Mouse (Mus musculus) liver, embryonic 14.5 days (tissue): ENCODE results near the gene Prdm9. TPM values are rescaled to one million over a fixed set of nuclear protein-coding genes. Genes with fewer than 3 reads are reported as not detected.

Source experiments
- ATAC-seq: fragments of 200-750 bp; cut with Nextera tagmentation; 2 replicates; pipeline ENCODE4 v1.8.0; 2017; ENCODE audit warnings: moderate number of reproducible peaks, mild to moderate bottlenecking, moderate library complexity; ENCODE audit not compliant: insufficient read depth
- DNase-seq, 3 experiments: peaks; one replicate each; pipeline ENCODE4 v3.0.0-alpha.2; 2012 to 2013; ENCODE audit warnings: low read depth in 3 of 3, low spot score in 3 of 3
- H3K27ac ChIP-seq: fragments of 300-500 bp; sonication (generic); 2 replicates; pipeline ENCODE4 v1.5.1; 2014; ENCODE audit warnings: moderate library complexity, mild to moderate bottlenecking, control low read depth, inconsistent platforms
- H3K27me3 ChIP-seq: fragments of 300-500 bp; sonication (generic); 2 replicates; pipeline ENCODE4 v1.6.1; 2014; ENCODE audit warnings: mild to moderate bottlenecking, low read length, moderate library complexity; ENCODE audit not compliant: control insufficient read depth, insufficient read depth
- H3K36me3 ChIP-seq: fragments of 300-500 bp; sonication (generic); replicated peaks from 2 replicates; pipeline ENCODE4 v1.6.1; 2014; ENCODE audit warnings: low read depth; ENCODE audit not compliant: control insufficient read depth, insufficient read depth
- H3K4me1 ChIP-seq, 2 experiments: fragments of 200-500 bp in 1 of 2; fragments of 300-500 bp in 1 of 2; sonication (generic) in 1 of 2; replicated peaks; 2 replicates each; pipeline ENCODE4 v1.6.1; 2012 to 2014; ENCODE audit warnings: antibody characterized with exemption in 1 of 2, inconsistent platforms in 1 of 2, low read length in 1 of 2; ENCODE audit not compliant: control insufficient read depth in 2 of 2, insufficient read depth in 2 of 2
- H3K4me2 ChIP-seq: fragments of 300-500 bp; sonication (generic); 2 replicates; pipeline ENCODE4 v1.6.1; 2014; ENCODE audit warnings: low read depth, mild to moderate bottlenecking, control low read depth, moderate library complexity
- H3K4me3 ChIP-seq, 2 experiments: fragments of 200-500 bp in 1 of 2; fragments of 300-500 bp in 1 of 2; sonication (generic) in 1 of 2; 2 replicates each; pipeline ENCODE4 v1.5.1; 2012 to 2014; ENCODE audit warnings: low read depth in 2 of 2, low read length in 2 of 2, mild to moderate bottlenecking in 2 of 2, control low read depth in 1 of 2, inconsistent platforms in 1 of 2, moderate library complexity in 1 of 2; ENCODE audit not compliant: insufficient read depth in 1 of 2
- H3K9ac ChIP-seq: fragments of 300-500 bp; sonication (generic); replicated peaks from 2 replicates; pipeline ENCODE4 v1.6.1; 2014; ENCODE audit warnings: mild to moderate bottlenecking, control low read depth, moderate library complexity
- H3K9me3 ChIP-seq: fragments of 300-500 bp; sonication (generic); 2 replicates; pipeline ENCODE4 v1.6.1; 2016; ENCODE audit warnings: low read length, mixed read lengths; ENCODE audit not compliant: control insufficient read depth
- CTCF ChIP-seq: IDR thresholded peaks from 2 replicates; pipeline ENCODE4 v1.5.1; 2016; ENCODE audit warnings: antibody characterized with exemption, low read depth, control low read depth
- EP300 ChIP-seq: IDR thresholded peaks from 2 replicates; pipeline ENCODE4 v1.6.1; 2016; ENCODE audit warnings: antibody characterized with exemption, low read depth
- WGBS: fragments of 180-500 bp; shearing (Covaris S2); extraction: QIAGEN DNeasy Blood & Tissue Kit; methylation state at CpG from one replicate; pipeline ENCODE4 v1.1.7; 2014; ENCODE audit not compliant: insufficient replicate concordance; 5-methylcytosine and 5-hydroxymethylcytosine counted together
- polyA plus RNA-seq, 2 experiments: library from polyadenylated mRNA; depleted of rRNA in 1 of 2; stranded (reverse) in 1 of 2; unstranded in 1 of 2; fragments of >200 nt; fragmentation: Nextera tagmentation in 1 of 2; extraction: Ambion mirVana in 1 of 2; gene quantifications; 2 replicates each; pipeline versions ENCODE4 v1.2.1 to v1.2.3; 2012 to 2014

Prdm9 gene
- polyA plus RNA-seq, 2 experiments = 0.11 to 0.64 TPM

DNA sequence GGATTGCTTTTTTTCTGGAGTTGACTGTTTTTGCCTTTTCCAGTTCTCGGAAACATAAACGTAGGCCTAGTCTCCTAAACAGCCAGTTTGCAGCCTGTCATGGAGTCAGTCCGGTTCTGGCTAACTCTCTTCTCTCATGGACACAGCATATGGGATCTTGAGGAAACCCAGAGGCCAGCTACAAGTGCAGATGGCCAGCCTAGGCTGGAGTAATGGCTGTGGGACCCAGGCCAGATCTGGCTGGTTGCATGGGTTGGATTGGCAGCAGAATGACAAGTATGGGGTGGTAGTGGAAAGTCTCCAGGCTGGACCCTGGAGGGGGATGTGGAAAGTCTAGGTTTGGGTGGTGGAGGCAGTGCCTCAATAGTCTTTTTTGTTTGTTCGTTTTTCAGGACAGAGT is 23.8 kb downstream of the Prdm9 start:
- 57% methylated on average over 4 of the region's 4 CpGs for WGBS
- DNase-seq (no peak), ATAC-seq (no peak)
- H3K36me3 ChIP-seq = no peaks in the 10 kb centered on the region
- no peaks in the 10 kb centered on the region for H3K4me1 ChIP-seq
- H3K27me3 ChIP-seq = peaks cover 16% of the 10 kb centered on the region
- H3K27ac ChIP-seq = no peak overlapping the region
- H3K4me2 ChIP-seq = no peak overlapping the region
- TF ChIP-seq CTCF = no peak
- TF ChIP-seq EP300 = no peak
- no peak overlapping the region for H3K9ac ChIP-seq
- no peak overlapping the region for H3K4me3 ChIP-seq
- H3K9me3 ChIP-seq = no peaks in the 10 kb centered on the region

DNA sequence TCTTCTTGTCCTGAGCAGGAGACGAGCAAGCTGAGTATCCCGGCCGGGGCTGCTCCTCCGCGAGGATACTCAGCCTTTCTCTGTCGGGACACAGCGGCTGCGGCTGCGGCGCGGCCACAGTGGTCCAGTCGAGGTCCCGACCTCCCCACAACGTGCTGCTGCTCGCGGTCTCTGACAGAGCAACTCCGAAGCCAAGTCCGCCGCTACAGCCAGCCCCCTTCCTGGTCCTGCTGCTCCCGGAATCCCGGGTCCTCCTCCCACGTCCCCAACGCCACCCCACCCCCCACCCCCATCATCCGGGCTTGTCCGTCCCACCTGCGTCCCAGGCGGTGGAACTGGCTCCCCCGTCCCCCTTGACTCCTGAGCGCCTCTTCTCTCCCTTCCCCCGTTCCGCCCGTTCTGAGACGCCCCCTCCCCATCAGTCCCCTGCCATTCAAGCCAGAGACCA is 27.7 kb downstream of the Prdm9 start:
- Histone ChIP-seq H3K4me3 (peak overlapping the region; percentile 9 to 30; a peak in 2 of 4 replicates), H3K4me1 (no peaks in the 10 kb centered on the region), H3K27ac (no peak overlapping the region), H3K27me3 (peaks cover 18% of the 10 kb centered on the region), H3K36me3 (no peaks in the 10 kb centered on the region), H3K9ac (no peak overlapping the region), H3K4me2 (peak overlapping the region; percentile 52), H3K9me3 (no peaks in the 10 kb centered on the region)
- ATAC-seq = no peak
- no peak for DNase-seq
- no peak for TF ChIP-seq CTCF
- WGBS = 2% methylated on average over 33 of the region's 33 CpGs

DNA sequence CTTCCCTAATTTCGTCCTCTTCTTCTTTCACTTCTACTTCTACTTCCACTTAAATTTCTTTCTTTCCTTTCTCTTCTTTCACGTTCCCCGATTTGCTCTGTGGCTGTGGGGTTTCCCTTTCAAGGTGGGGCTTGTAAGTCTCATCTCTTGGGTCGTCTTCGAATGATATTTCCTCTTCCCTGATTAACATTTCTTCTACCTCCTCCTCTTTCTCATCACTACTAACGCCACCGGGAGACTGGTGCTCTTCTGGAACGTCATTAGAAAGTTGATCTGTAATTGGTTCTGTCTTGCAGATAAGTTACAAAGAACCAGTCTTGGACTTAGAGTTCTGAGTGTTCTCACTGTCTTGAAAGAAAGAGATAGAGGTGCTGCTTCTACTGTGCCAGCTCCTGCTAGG is 28.2 kb downstream of the Prdm9 start:
- WGBS = 11% methylated on average over 8 of the region's 8 CpGs
- Histone ChIP-seq H3K9ac (no peak overlapping the region), H3K9me3 (no peaks in the 10 kb centered on the region), H3K27ac (no peak overlapping the region), H3K4me1 (no peaks in the 10 kb centered on the region), H3K36me3 (no peaks in the 10 kb centered on the region), H3K4me2 (peak overlapping the region; percentile 52), H3K27me3 (peaks cover 18% of the 10 kb centered on the region), H3K4me3 (no peak overlapping the region)
- ATAC-seq (no peak), DNase-seq (no peak)
- TF ChIP-seq CTCF (no peak), EP300 (no peak)

DNA sequence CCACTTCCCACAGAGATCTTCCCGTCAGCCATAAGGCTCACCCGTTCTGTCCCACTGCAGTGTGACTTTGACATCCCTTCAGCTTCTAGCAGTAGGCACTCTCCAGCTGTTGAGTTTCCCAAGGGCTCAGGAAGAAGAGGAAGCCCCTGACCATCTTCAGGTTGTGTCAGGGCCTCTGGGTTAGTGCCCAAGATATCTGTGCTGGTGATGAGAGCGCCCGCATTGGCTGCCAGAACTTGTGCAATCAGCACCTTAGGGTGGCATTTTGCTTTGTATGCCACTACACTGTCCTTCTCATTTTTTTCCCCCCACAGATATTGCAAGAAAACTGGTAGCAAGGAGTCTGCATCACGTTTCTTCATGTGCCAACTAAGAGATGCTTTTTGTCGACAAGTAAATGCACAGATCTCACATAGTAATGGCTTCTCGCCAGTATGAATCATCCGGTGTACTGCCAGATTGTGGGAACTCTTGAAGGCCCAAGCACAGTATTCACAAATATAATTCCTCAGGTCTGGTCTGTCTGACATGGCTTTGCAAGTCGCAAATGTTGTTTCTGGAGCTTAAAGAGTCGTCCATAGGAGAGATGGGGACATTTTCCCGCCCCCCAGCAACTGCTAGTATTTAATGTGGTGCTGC is 28.9 kb downstream of the Prdm9 start:
- TF ChIP-seq EP300 (no peak), CTCF (no peak)
- ATAC-seq (no peak), DNase-seq (no peak)
- Histone ChIP-seq H3K36me3 (no peaks in the 10 kb centered on the region), H3K4me2 (no peak overlapping the region), H3K27ac (no peak overlapping the region), H3K27me3 (peaks cover 18% of the 10 kb centered on the region), H3K4me3 (no peak overlapping the region), H3K4me1 (no peaks in the 10 kb centered on the region), H3K9ac (no peak overlapping the region), H3K9me3 (no peaks in the 10 kb centered on the region)
- 47% methylated on average over 11 of the region's 11 CpGs for WGBS

DNA sequence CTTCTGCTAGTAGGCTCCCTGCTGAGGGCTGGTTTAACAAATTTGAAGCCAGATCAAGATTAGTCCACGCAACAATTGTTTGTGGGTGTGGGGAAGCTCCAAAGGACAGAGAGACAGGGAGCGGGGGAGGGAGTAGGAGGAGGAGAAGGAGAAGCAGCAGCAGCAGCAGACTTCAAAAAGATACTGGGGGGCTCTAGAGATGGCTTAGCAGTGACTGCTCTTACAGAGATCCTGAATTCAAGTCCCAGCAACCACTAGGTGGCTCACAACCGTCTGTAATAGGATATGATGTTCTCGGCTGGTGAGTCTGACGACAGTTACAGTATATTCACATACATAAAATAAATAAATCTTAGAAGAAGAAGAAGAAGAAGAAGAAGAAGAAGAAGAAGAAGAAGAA is 34.0 kb downstream of the Prdm9 start:
- ATAC-seq = no peak
- 20% methylated on average over 5 of the region's 5 CpGs for WGBS

More for the DNA sequence above, 34.0 kb downstream of the Prdm9 start:
- H3K27me3 ChIP-seq = peaks cover under 1% of the 10 kb centered on the region; the same call in 1 of the 2 replicates
- no peaks in the 10 kb centered on the region for H3K9me3 ChIP-seq
- no peak overlapping the region for H3K27ac ChIP-seq
- H3K4me2 ChIP-seq = no peak overlapping the region
- peaks cover 6 to 11% of the 10 kb centered on the region in 2 experiments; a peak in 3 of 4 replicates for H3K4me1 ChIP-seq
- TF ChIP-seq EP300 (no peak), CTCF (peak; percentile 46)
- no peak overlapping the region for H3K9ac ChIP-seq
- no peak overlapping the region for H3K4me3 ChIP-seq
- no peaks in the 10 kb centered on the region for H3K36me3 ChIP-seq
- peak in 1 of 3 experiments; percentile 18 for DNase-seq
